Mouse (Mus musculus) heart, adult 2 months (tissue): Measurements from ENCODE around the gene Birc5.

Experiments used
- CTCF ChIP-seq: fragments of 200-600 bp; IDR thresholded peaks from 2 replicates; pipeline ENCODE4 v1.8.1; 2022; ENCODE audit warnings: antibody characterized with exemption, mild to moderate bottlenecking, moderate library complexity
- EP300 ChIP-seq: fragments of 200-500 bp; IDR thresholded peaks from 2 replicates; pipeline ENCODE4 v1.6.1; 2011; ENCODE audit warnings: low read depth, low read length, control low read depth; ENCODE audit not compliant: insufficient read depth

DNA sequence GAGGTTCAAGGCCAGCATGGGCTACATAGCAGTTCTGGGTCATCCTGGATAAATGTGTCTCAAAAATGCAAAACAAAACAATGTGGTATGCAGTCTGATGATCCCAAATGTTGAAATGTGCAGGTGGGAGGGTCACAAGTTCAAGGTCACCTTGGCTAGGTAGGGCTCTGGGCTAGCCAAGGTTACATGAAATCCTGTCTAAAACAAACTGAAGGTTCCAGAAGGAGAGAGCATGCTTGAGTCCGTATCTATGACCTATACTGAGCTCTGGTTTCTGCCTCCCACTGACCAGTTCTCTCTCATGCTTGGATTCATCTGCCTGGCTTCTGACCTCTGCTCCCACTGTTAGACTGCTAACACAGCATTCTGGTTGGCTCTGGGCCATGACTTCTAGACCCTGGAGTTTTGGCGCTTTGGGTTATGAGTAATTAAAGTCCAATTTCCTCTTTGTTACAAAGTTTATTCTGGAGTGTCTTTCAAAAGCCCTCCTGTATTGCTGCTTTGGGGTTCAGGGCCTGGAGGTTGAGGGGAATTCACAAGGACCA, 19.3 kb upstream of the Birc5 start:
- no peak for TF ChIP-seq EP300
- TF ChIP-seq CTCF = no peak
